Mouse (Mus musculus) bone marrow macrophage, adult 2 months (primary cell): ENCODE measurements around the gene Oprm1.

Experiments used
- CTCF ChIP-seq: IDR thresholded peaks from 2 replicates; pipeline ENCODE4 v1.5.1; 2012; ENCODE audit warnings: low read depth, mild to moderate bottlenecking, low read length, moderate library complexity
- POLR2A ChIP-seq: IDR thresholded peaks from 2 replicates; pipeline ENCODE4 v1.6.1; 2012; ENCODE audit warnings: mild to moderate bottlenecking, low read depth, low read length, borderline replicate concordance

DNA sequence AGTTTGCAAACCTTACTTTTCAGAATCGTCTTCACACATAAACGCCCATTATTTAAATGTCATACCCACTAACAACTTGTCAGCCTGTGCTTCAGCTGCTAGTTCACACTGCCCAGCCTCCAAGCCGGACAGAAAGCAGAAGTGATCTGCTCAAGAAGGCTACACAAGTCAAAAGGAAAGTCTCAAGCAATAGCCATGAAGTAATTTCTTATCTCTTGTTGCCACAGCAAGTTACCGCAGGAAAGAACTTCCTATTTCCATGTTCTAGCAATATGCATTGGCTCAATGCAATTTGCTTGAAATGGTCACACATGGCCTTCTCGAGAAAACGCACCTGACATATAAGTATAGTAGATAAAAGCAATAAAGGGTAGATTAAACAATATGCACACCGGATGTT lies 304.7 kb downstream of the Oprm1 start:
- no peak for TF ChIP-seq CTCF
- no peak for TF ChIP-seq POLR2A
